In the genomic region with DNA sequence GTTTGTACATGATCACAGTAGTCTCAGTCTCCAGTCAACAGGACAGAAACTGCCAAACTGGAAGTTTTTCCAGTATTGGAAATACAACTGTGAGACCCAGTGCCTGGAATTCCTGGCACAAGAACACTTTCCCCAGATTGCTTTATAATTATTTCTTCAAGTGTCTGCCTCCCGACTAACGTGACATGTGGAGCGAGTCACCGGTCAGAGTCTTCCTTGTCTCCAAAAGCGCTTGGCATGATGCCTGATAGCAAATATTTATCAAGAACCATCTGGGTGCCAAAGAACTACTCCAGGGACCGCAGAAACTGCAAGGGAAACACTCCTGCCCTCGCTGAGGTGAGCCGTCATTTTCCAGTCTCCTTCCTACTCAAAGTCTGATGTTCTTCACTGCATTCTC, we compare ENCODE assay signal across 14 mouse cellular contexts. TPM values are rescaled to one million over a fixed set of nuclear protein-coding genes. Genes with fewer than 3 reads are reported as not detected.
DNase-seq lines count a peak whose midpoint lies in the region; ATAC-seq and TF ChIP-seq lines count a peak whose summit lies in the region.
"Had no signal": no experiment of that assay in that cellular context is flagged by ENCODE, and none has a peak within 500 bp of the region (broad histone marks: within the 10 kb centered on the region; RNA-seq: fewer than 3 reads in every experiment).

No protein-coding gene starts in this region.

- no peak for TF ChIP-seq POLR2A in cerebellum, adult 2 months (IDR thresholded peaks at IDR 0.05; ENCODE audit: borderline replicate concordance, insufficient read depth, low read length)

- no peaks in the 10 kb centered on the region for H3K9me3 ChIP-seq in kidney, embryonic 16.5 days (ENCODE audit: low read length)
- H3K9me3 ChIP-seq in forebrain, embryonic 16.5 days (ENCODE audit: control insufficient read depth, low read length) = no peaks in the 10 kb centered on the region
- H3K9me3 ChIP-seq: limb, embryonic 10.5 days; liver, embryonic 15.5 days; midbrain, embryonic 12.5 days had no signal

- no peak overlapping the region for H3K9ac ChIP-seq in kidney, embryonic 16.5 days (replicated peaks; ENCODE audit: low read length)
- no peak overlapping the region for H3K9ac ChIP-seq in forebrain, embryonic 16.5 days (replicated peaks; ENCODE audit: low read depth, low read length)
- H3K9ac ChIP-seq: liver, embryonic 15.5 days; midbrain, embryonic 12.5 days had no signal

- H3K4me1 ChIP-seq in cerebellum, adult 2 months (ENCODE audit: control insufficient read depth, insufficient read depth, low read length) = no peaks in the 10 kb centered on the region
- 0 out of 2 replicates have a peak, but pooled peaks cover 4% of the 10 kb centered on the region for H3K4me1 ChIP-seq in kidney, embryonic 16.5 days (ENCODE audit: insufficient read depth, low read length)
- H3K4me1 ChIP-seq in forebrain, embryonic 16.5 days (replicated peaks; ENCODE audit: control insufficient read depth, insufficient read depth, low read length) = peaks cover 7% of the 10 kb centered on the region
- H3K4me1 ChIP-seq: liver, embryonic 15.5 days; midbrain, embryonic 12.5 days had no signal

- no peak overlapping the region for H3K4me3 ChIP-seq in cerebellum, adult 2 months (replicated peaks; ENCODE audit: insufficient read depth, low read depth, low read length)
- no peak overlapping the region for H3K4me3 ChIP-seq in kidney, embryonic 16.5 days (ENCODE audit: low read length)
- H3K4me3 ChIP-seq in forebrain, embryonic 16.5 days (replicated peaks; ENCODE audit: low read length) = no peak overlapping the region
- H3K4me3 ChIP-seq: layer of hippocampus, adult 2 months; limb, embryonic 10.5 days; liver, embryonic 15.5 days; midbrain, embryonic 12.5 days had no signal

- no peak for ATAC-seq in kidney, embryonic 16.5 days (ENCODE audit: low FRiP score, low TSS enrichment)
- peak; percentile 66 for ATAC-seq in forebrain, embryonic 16.5 days

- no peaks in the 10 kb centered on the region for H3K36me3 ChIP-seq in kidney, embryonic 16.5 days (ENCODE audit: insufficient read depth, low read length)
- no peaks in the 10 kb centered on the region for H3K36me3 ChIP-seq in forebrain, embryonic 16.5 days (ENCODE audit: control insufficient read depth, insufficient read depth)
- H3K36me3 ChIP-seq: limb, embryonic 10.5 days; liver, embryonic 15.5 days; midbrain, embryonic 12.5 days had no signal

- no peak overlapping the region for H3K27ac ChIP-seq in cerebellum, adult 2 months (ENCODE audit: insufficient read depth, low read length)
- H3K27ac ChIP-seq in kidney, embryonic 16.5 days (ENCODE audit: low read length) = no peak overlapping the region
- H3K27ac ChIP-seq in forebrain, embryonic 16.5 days (ENCODE audit: low read length) = no peak overlapping the region
- H3K27ac ChIP-seq: layer of hippocampus, adult 2 months; limb, embryonic 10.5 days; liver, embryonic 15.5 days; midbrain, embryonic 12.5 days had no signal

- peak; percentile 61 to 65 for DNase-seq in cerebellum, postnatal 10 days
- DNase-seq in cerebellum, adult 2 months = no peak
- DNase-seq in kidney, postnatal 36 days = peak; percentile 12 to 31
- DNase-seq in lung, postnatal 14 days = peak; percentile 43
- no peak for DNase-seq in neural tube, embryonic 10.5 days (ENCODE audit: extremely low spot score, low spot score)
- DNase-seq in heart, adult 11 months = no peak
- DNase-seq: cerebellum, adult 8-10 months; thymus, postnatal 25 days had no signal

- no peak for TF ChIP-seq CTCF in cerebellum, adult 2 months (IDR thresholded peaks at IDR 0.05; ENCODE audit: borderline replicate concordance, insufficient read depth, low read depth, low read length)

- no peaks in the 10 kb centered on the region for H3K27me3 ChIP-seq in cerebellum, adult 2 months (ENCODE audit: control insufficient read depth, insufficient read depth, low read length)
- H3K27me3 ChIP-seq in kidney, embryonic 16.5 days (ENCODE audit: insufficient read depth, low read length) = no peaks in the 10 kb centered on the region
- no peaks in the 10 kb centered on the region; the same call in 1 of the 2 replicates for H3K27me3 ChIP-seq in forebrain, embryonic 16.5 days (replicated peaks; ENCODE audit: control insufficient read depth, insufficient read depth, low read length)
- H3K27me3 ChIP-seq: liver, embryonic 15.5 days; midbrain, embryonic 12.5 days had no signal

- H3K4me2 ChIP-seq in kidney, embryonic 16.5 days (replicated peaks; ENCODE audit: low read depth, low read length) = no peak overlapping the region
- H3K4me2 ChIP-seq in forebrain, embryonic 16.5 days (ENCODE audit: low read length) = no peak overlapping the region
- H3K4me2 ChIP-seq: liver, embryonic 15.5 days; midbrain, embryonic 12.5 days had no signal

- WGBS in cerebellum, adult 2 months = 5% methylated on average over 8 of the region's 8 CpGs
- 50% methylated on average over 8 of the region's 8 CpGs for whole genome bisulfite sequencing in kidney, embryonic 16.5 days
- 26% methylated on average over 8 of the region's 8 CpGs for WGBS in forebrain, embryonic 16.5 days

RNA-seq across cellular contexts. Expression of a gene that starts 45.6 kb away (rescaled TPM):
- polyA plus RNA-seq in cerebellum, adult 2 months (2012; rRNA removed) = 1.6 and 2.0 TPM in 2 replicates
- 6.0 and 7.0 TPM in 2 replicates for polyA plus RNA-seq in kidney, embryonic 16.5 days (2015; fragmentation: Nextera tagmentation; extraction: Ambion mirVana)
- 7.6 and 8.7 TPM in 2 replicates for polyA plus RNA-seq in forebrain, embryonic 16.5 days (2015; fragmentation: Nextera tagmentation; extraction: Ambion mirVana)

Comparison
In these comparisons a context has a peak if more than half of its experiments do, and no peak if none do; other contexts are left out.
1. DNase-seq: peak in cerebellum, postnatal 10 days (2 of 2), kidney, postnatal 36 days (2 of 2) and lung, postnatal 14 days (single experiment); none in cerebellum, adult 2 months (0 of 2), neural tube, embryonic 10.5 days (single experiment) and heart, adult 11 months (single experiment).